In the genomic region with DNA sequence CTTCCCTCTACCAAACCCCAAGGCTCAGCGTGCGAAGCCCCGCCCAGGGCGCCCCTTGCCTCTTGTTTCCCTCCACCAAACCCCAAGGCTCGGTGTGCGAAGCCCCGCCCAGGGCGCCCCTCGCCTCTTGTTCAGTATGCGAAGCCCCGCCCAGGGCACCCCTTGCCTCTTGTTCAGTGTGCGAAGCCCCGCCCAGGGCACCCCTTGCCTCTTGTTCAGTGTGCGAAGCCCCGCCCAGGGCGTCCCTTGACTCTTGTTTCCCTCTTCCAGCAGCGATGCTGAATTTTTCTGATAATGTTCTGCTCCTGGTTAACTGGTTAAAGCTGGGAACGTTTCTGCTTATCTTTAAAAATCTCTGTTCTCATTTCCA, we compare ENCODE assay signal across 8 mouse cellular contexts.
A peak's percentile ranks its signal among the peaks of the same experiment; 100 is the strongest.
DNase-seq lines count a peak whose midpoint lies in the region; ATAC-seq and TF ChIP-seq lines count a peak whose summit lies in the region.

No protein-coding gene starts in this region.

- TF ChIP-seq EP300 in liver, postnatal 0 days (IDR thresholded peaks at IDR 0.05; ENCODE audit: low read depth), result no peak

- TF ChIP-seq CTCF in hindbrain, postnatal 0 days (IDR thresholded peaks at IDR 0.05; ENCODE audit: low read depth), result no peak
- no peak for TF ChIP-seq CTCF in liver, postnatal 0 days (IDR thresholded peaks at IDR 0.05; ENCODE audit: low read depth)

- H3K4me1 ChIP-seq in kidney, embryonic 15.5 days, result no peaks in the 10 kb centered on the region
- H3K4me1 ChIP-seq in embryonic facial prominence, embryonic 10.5 days, result no peaks in the 10 kb centered on the region
- no peaks in the 10 kb centered on the region for H3K4me1 ChIP-seq in hindbrain, postnatal 0 days (ENCODE audit: insufficient read depth, low read length)
- no peaks in the 10 kb centered on the region for H3K4me1 ChIP-seq in liver, postnatal 0 days (ENCODE audit: insufficient read depth)

- H3K4me3 ChIP-seq in kidney, embryonic 15.5 days (replicated peaks), result peak overlapping the region; percentile 42
- H3K4me3 ChIP-seq in embryonic facial prominence, embryonic 10.5 days, result peak overlapping the region; percentile 49
- H3K4me3 ChIP-seq in hindbrain, postnatal 0 days (ENCODE audit: low read length), result peak overlapping the region; percentile 37
- H3K4me3 ChIP-seq in liver, postnatal 0 days (ENCODE audit: low read depth, low read length), result no peak overlapping the region

- H3K36me3 ChIP-seq in kidney, embryonic 15.5 days, result no peaks in the 10 kb centered on the region
- H3K36me3 ChIP-seq in embryonic facial prominence, embryonic 10.5 days (replicated peaks), result no peaks in the 10 kb centered on the region
- H3K36me3 ChIP-seq in hindbrain, postnatal 0 days (ENCODE audit: insufficient read depth, low read length), result no peaks in the 10 kb centered on the region
- no peaks in the 10 kb centered on the region for H3K36me3 ChIP-seq in liver, postnatal 0 days (replicated peaks; ENCODE audit: insufficient read depth, low read length)

- no peak overlapping the region for H3K27ac ChIP-seq in kidney, embryonic 15.5 days
- H3K27ac ChIP-seq in embryonic facial prominence, embryonic 10.5 days (replicated peaks), result 0 out of 2 replicates have a peak overlapping the region, but pooled peaks have one; percentile 40
- H3K27ac ChIP-seq in hindbrain, postnatal 0 days, result no peak overlapping the region
- H3K27ac ChIP-seq in liver, postnatal 0 days (ENCODE audit: low read depth), result no peak overlapping the region

- H3K27me3 ChIP-seq in kidney, embryonic 15.5 days, result no peaks in the 10 kb centered on the region
- H3K27me3 ChIP-seq in embryonic facial prominence, embryonic 10.5 days (replicated peaks; ENCODE audit: low read depth, poor library complexity, severe bottlenecking), result no peaks in the 10 kb centered on the region
- H3K27me3 ChIP-seq in hindbrain, postnatal 0 days (ENCODE audit: insufficient read depth, low read length), result no peaks in the 10 kb centered on the region
- no peaks in the 10 kb centered on the region for H3K27me3 ChIP-seq in liver, postnatal 0 days (ENCODE audit: insufficient read depth, low read length)

- no peak overlapping the region for H3K9ac ChIP-seq in kidney, embryonic 15.5 days
- no peak overlapping the region; the same call in 1 of the 2 replicates for H3K9ac ChIP-seq in hindbrain, postnatal 0 days (replicated peaks; ENCODE audit: low read length)
- H3K9ac ChIP-seq in liver, postnatal 0 days (replicated peaks), result no peak overlapping the region

- H3K9me3 ChIP-seq in kidney, embryonic 15.5 days (replicated peaks), result no peaks in the 10 kb centered on the region
- H3K9me3 ChIP-seq in embryonic facial prominence, embryonic 10.5 days, result no peaks in the 10 kb centered on the region
- no peaks in the 10 kb centered on the region for H3K9me3 ChIP-seq in hindbrain, postnatal 0 days (ENCODE audit: low read length)
- no peaks in the 10 kb centered on the region for H3K9me3 ChIP-seq in liver, postnatal 0 days (ENCODE audit: low read length)

- 15% methylated on average over 18 of the region's 18 CpGs for WGBS in kidney, embryonic 15.5 days
- WGBS in embryonic facial prominence, embryonic 10.5 days, result 12% methylated on average over 18 of the region's 18 CpGs
- 15% methylated on average over 18 of the region's 18 CpGs for WGBS in hindbrain, postnatal 0 days
- WGBS in liver, postnatal 0 days (ENCODE audit: insufficient replicate concordance), result 20% methylated on average over 18 of the region's 18 CpGs

- DNase-seq in kidney, adult 9 months, result no peak
- peak; percentile 53 for DNase-seq in embryonic facial prominence, embryonic 10.5 days (ENCODE audit: low spot score)
- DNase-seq in hindbrain, postnatal 0 days (ENCODE audit: low spot score), result peak; percentile 31
- DNase-seq in liver, postnatal 0 days, result peak; percentile 12
- no peak for DNase-seq in T-cell, adult 2 months (ENCODE audit: low spot score)
- DNase-seq in gastrocnemius, postnatal 10 days, result no peak
- no peak for DNase-seq in heart, adult 9 months (ENCODE audit: low spot score in 2 of 2)

- peak; percentile 86 for ATAC-seq in kidney, embryonic 15.5 days (replicated peaks; ENCODE audit: low FRiP score)
- ATAC-seq in hindbrain, postnatal 0 days, result peak; percentile 72
- no peak for ATAC-seq in liver, postnatal 0 days

- H3K4me2 ChIP-seq in kidney, embryonic 15.5 days, result peak overlapping the region; percentile 61
- peak overlapping the region; percentile 58 for H3K4me2 ChIP-seq in hindbrain, postnatal 0 days (ENCODE audit: low read depth, low read length)
- peak overlapping the region; percentile 13; the same call in 1 of the 2 replicates for H3K4me2 ChIP-seq in liver, postnatal 0 days (ENCODE audit: low read depth, low read length)

Comparison
In these comparisons a context has a peak if more than half of its experiments do, and no peak if none do; other contexts are left out.
1. DNase-seq: peak in embryonic facial prominence, embryonic 10.5 days (single experiment), hindbrain, postnatal 0 days (single experiment) and liver, postnatal 0 days (single experiment); none in kidney, adult 9 months (single experiment), T-cell, adult 2 months (single experiment), gastrocnemius, postnatal 10 days (single experiment) and heart, adult 9 months (0 of 2).
2. Peak in every context shown above with its lines, with median percentiles within 50 percentile points of each other: H3K4me2 ChIP-seq.